Mouse (Mus musculus) hindbrain, postnatal 0 days (tissue): Measurements from ENCODE around the gene Afg3l1. TPM values are rescaled to one million over a fixed set of nuclear protein-coding genes. Genes with fewer than 3 reads are reported as not detected.
A peak's percentile ranks its signal among the peaks of the same experiment; 100 is the strongest.

ENCODE experiments used
- ATAC-seq: fragments of 200-750 bp; cut with Nextera tagmentation; 2 replicates; pipeline ENCODE4 v1.8.0; 2017; ENCODE audit warnings: mild to moderate bottlenecking, moderate TSS enrichment, moderate library complexity
- DNase-seq: peaks from one replicate; pipeline ENCODE4 v3.0.0-alpha.2; 2015; ENCODE audit warnings: low spot score
- H3K27ac ChIP-seq: fragments of 300-500 bp; sonication (generic); 2 replicates; pipeline ENCODE4 v1.5.1; 2014; ENCODE audit warnings: mild to moderate bottlenecking
- H3K27me3 ChIP-seq: fragments of 300-500 bp; sonication (generic); 2 replicates; pipeline ENCODE4 v1.6.1; 2014; ENCODE audit warnings: low read length, mixed read lengths; ENCODE audit not compliant: insufficient read depth
- H3K36me3 ChIP-seq: fragments of 300-500 bp; sonication (generic); 2 replicates; pipeline ENCODE4 v1.6.1; 2014; ENCODE audit warnings: low read length, mixed read lengths; ENCODE audit not compliant: insufficient read depth
- H3K4me1 ChIP-seq: fragments of 300-500 bp; sonication (generic); 2 replicates; pipeline ENCODE4 v1.6.1; 2014; ENCODE audit warnings: antibody characterized with exemption, low read length, mixed read lengths; ENCODE audit not compliant: insufficient read depth
- H3K4me2 ChIP-seq: fragments of 300-500 bp; sonication (generic); 2 replicates; pipeline ENCODE4 v1.6.1; 2014; ENCODE audit warnings: low read depth, mild to moderate bottlenecking, low read length, moderate library complexity, mixed read lengths
- H3K4me3 ChIP-seq: fragments of 300-500 bp; sonication (generic); 2 replicates; pipeline ENCODE4 v1.5.1; 2014; ENCODE audit warnings: low read length
- H3K9ac ChIP-seq: fragments of 300-500 bp; sonication (generic); replicated peaks from 2 replicates; pipeline ENCODE4 v1.6.1; 2014; ENCODE audit warnings: mild to moderate bottlenecking, low read length, moderate library complexity, mixed read lengths
- H3K9me3 ChIP-seq: fragments of 300-500 bp; sonication (generic); 2 replicates; pipeline ENCODE4 v1.6.1; 2016; ENCODE audit warnings: low read length, mixed read lengths
- CTCF ChIP-seq: IDR thresholded peaks from 2 replicates; pipeline ENCODE4 v1.5.1; 2016; ENCODE audit warnings: antibody characterized with exemption, control low read depth, low read depth
- WGBS: fragments of 180-500 bp; shearing (Covaris S2); extraction: QIAGEN DNeasy Blood & Tissue Kit; methylation state at CpG from one replicate; pipeline ENCODE4 v1.1.7; 2014; 5-methylcytosine and 5-hydroxymethylcytosine counted together
- polyA plus RNA-seq: library from polyadenylated mRNA; unstranded; fragments of >200 nt; fragmentation: Nextera tagmentation; extraction: Ambion mirVana; gene quantifications from 2 replicates; pipeline ENCODE4 v1.2.1, GENCODE M21; 2015
- total RNA-seq: library from RNA; depleted of rRNA; stranded (reverse); fragments of >200 nt; gene quantifications from 2 replicates; pipeline ENCODE4 v1.2.3, GENCODE M21; 2014

Gene Afg3l1
- total and polyA plus RNA-seq, 2 experiments from 2014 or later: 16.6 to 49.6 TPM

GRCm38 (mm10) chr8:123499556-123499955 is 21.9 kb downstream of the Afg3l1 start:
- no peak overlapping the region for H3K9ac ChIP-seq
- H3K36me3 ChIP-seq: peaks cover 80% of the 10 kb centered on the region
- ATAC-seq (no peak), DNase-seq (no peak)
- H3K27ac ChIP-seq: no peak overlapping the region
- no peaks in the 10 kb centered on the region for H3K9me3 ChIP-seq
- TF ChIP-seq CTCF: no peak
- 90% methylated on average over 11 of the region's 11 CpGs for WGBS
- H3K4me2 ChIP-seq: no peak overlapping the region
- no peaks in the 10 kb centered on the region for H3K27me3 ChIP-seq
- no peaks in the 10 kb centered on the region for H3K4me1 ChIP-seq
- no peak overlapping the region for H3K4me3 ChIP-seq

- Histone ChIP-seq H3K4me1 (no peaks in the 10 kb centered on the region), H3K9me3 (no peaks in the 10 kb centered on the region), H3K27ac (no peak overlapping the region), H3K27me3 (no peaks in the 10 kb centered on the region), H3K4me3 (no peak overlapping the region), H3K4me2 (no peak overlapping the region), H3K36me3 (peaks cover 80% of the 10 kb centered on the region), H3K9ac (no peak overlapping the region)
- no peak for TF ChIP-seq CTCF
- ATAC-seq: no peak
- WGBS: 92% methylated on average over 5 of the region's 5 CpGs
- no peak for DNase-seq
Observed at GRCm38 (mm10) chr8:123502192-123502591, 24.5 kb downstream of the Afg3l1 start.

- Histone ChIP-seq H3K4me2 (no peak overlapping the region), H3K4me1 (no peaks in the 10 kb centered on the region), H3K4me3 (no peak overlapping the region), H3K9me3 (no peaks in the 10 kb centered on the region), H3K36me3 (peaks cover 84% of the 10 kb centered on the region), H3K9ac (no peak overlapping the region), H3K27me3 (no peaks in the 10 kb centered on the region), H3K27ac (no peak overlapping the region)
- DNase-seq (no peak), ATAC-seq (no peak)
- peak; percentile 52 for TF ChIP-seq CTCF
- 96% methylated on average over 6 of the region's 6 CpGs for WGBS
Observed at GRCm38 (mm10) chr8:123503801-123504467, 26.2 kb downstream of the Afg3l1 start.

GRCm38 (mm10) chr8:123504591-123505195 is 27.0 kb downstream of the Afg3l1 start:
- H3K4me3 ChIP-seq: no peak overlapping the region
- H3K36me3 ChIP-seq: peaks cover 84% of the 10 kb centered on the region
- H3K9ac ChIP-seq: no peak overlapping the region
- whole genome bisulfite sequencing: 83% methylated on average over 9 of the region's 9 CpGs
- no peaks in the 10 kb centered on the region for H3K4me1 ChIP-seq
- 0 out of 2 replicates have a peak overlapping the region, but pooled peaks have one; percentile 38 for H3K27ac ChIP-seq
- TF ChIP-seq CTCF: no peak
- no peak for ATAC-seq
- H3K4me2 ChIP-seq: no peak overlapping the region
- no peak for DNase-seq
- no peaks in the 10 kb centered on the region for H3K27me3 ChIP-seq
- H3K9me3 ChIP-seq: no peaks in the 10 kb centered on the region

GRCm38 (mm10) chr8:123505267-123505666 is 27.6 kb downstream of the Afg3l1 start:
- 59% methylated on average over 4 of the region's 4 CpGs for WGBS
- TF ChIP-seq CTCF: no peak
- no peaks in the 10 kb centered on the region for H3K27me3 ChIP-seq
- no peak overlapping the region for H3K4me3 ChIP-seq
- H3K36me3 ChIP-seq: peaks cover 82% of the 10 kb centered on the region
- H3K4me2 ChIP-seq: no peak overlapping the region
- no peak overlapping the region for H3K9ac ChIP-seq
- H3K27ac ChIP-seq: no peak overlapping the region
- no peaks in the 10 kb centered on the region for H3K9me3 ChIP-seq
- no peak for ATAC-seq
- H3K4me1 ChIP-seq: no peaks in the 10 kb centered on the region
- DNase-seq: no peak

GRCm38 (mm10) chr8:123505695-123506094 is 28.0 kb downstream of the Afg3l1 start:
- WGBS: 83% methylated on average over 9 of the region's 9 CpGs
- no peak for ATAC-seq

GRCm38 (mm10) chr8:123507153-123507552 is 29.4 kb downstream of the Afg3l1 start:
- no peak for TF ChIP-seq CTCF
- Histone ChIP-seq H3K4me2 (no peak overlapping the region), H3K9ac (no peak overlapping the region), H3K27me3 (no peaks in the 10 kb centered on the region), H3K36me3 (peaks cover 63% of the 10 kb centered on the region), H3K4me1 (no peaks in the 10 kb centered on the region), H3K9me3 (no peaks in the 10 kb centered on the region), H3K27ac (no peak overlapping the region), H3K4me3 (no peak overlapping the region)
- ATAC-seq (no peak), DNase-seq (no peak)
- 95% methylated on average over 5 of the region's 5 CpGs for WGBS

More at GRCm38 (mm10) chr8:123505695-123506094, 28.0 kb downstream of the Afg3l1 start:
- DNase-seq: no peak
- Histone ChIP-seq H3K4me3 (no peak overlapping the region), H3K4me1 (no peaks in the 10 kb centered on the region), H3K27me3 (no peaks in the 10 kb centered on the region), H3K9ac (no peak overlapping the region), H3K36me3 (peaks cover 78% of the 10 kb centered on the region), H3K4me2 (no peak overlapping the region), H3K27ac (no peak overlapping the region), H3K9me3 (no peaks in the 10 kb centered on the region)
- no peak for TF ChIP-seq CTCF
